Mouse (Mus musculus): Measurements from ENCODE around the gene E2f2. TPM values are rescaled to one million over a fixed set of nuclear protein-coding genes. Genes with fewer than 3 reads are reported as not detected.

Gene E2f2
- total RNA-seq, 2 experiments from 2014 or later = 4.3 to 6.8 TPM

DNA sequence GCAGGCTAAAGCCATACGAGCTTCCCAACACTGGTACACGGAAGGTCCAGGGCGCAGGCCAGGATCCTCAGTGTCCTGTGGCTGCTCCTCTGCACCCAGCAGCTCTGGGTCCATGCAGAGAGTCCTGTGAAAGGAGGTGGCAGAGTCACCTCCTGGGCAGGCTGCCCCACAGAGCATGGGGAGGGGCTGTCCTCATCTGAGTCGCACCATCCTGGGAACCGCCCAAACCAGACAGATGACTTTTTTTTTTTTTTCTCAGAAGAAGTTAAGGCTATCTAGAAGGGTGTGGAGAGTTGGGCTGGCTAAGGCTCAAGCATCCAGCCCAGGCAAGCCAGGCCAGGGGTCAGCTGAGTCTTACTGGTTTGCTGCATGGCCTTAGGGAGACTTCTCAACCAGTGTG, 56.4 kb downstream of the E2f2 start:
- no peak for DNase-seq
- intact Hi-C loops (cut with DNase I) = no loop called here

- intact Hi-C loops (cut with DNase I) = loop anchor here (1.0 kb wide), 1 partner anchor 36 kb away; no protein-coding TSS in a partner anchor
- no peak for DNase-seq
These were observed 66.5 kb downstream of the E2f2 start for GRCm38 (mm10) chr4:136238669-136239068.

- intact Hi-C loops (cut with DNase I) = loop anchor here (1.0 kb wide), 1 partner anchor 37 kb away; no protein-coding TSS in a partner anchor
- DNase-seq = no peak
These were observed 66.9 kb downstream of the E2f2 start for GRCm38 (mm10) chr4:136239111-136239510.

DNA sequence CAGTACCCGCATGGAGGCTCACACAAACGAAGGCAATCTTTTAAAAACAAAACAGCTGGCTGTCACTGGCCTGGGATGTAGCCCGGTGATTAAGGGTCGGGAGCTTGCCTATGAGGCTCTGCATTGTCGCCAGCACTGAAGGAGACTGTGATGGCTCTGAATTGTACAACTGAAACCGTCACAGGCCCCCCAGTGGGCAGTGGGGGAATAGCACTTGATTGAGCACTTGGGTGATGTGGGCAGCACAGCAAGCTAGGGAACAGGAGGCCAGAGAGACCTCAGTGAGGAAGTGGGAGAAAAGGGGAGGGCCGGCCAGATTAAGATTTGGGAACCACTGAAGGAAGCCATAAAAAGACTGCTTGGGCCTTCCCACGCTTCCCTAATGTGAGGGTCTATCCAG, 67.4 kb downstream of the E2f2 start:
- DNase-seq = peak; percentile 90 to 92
- intact Hi-C loops (cut with DNase I) = loop anchor here (1.0 kb wide), 1 partner anchor 37 kb away; no protein-coding TSS in a partner anchor

DNA sequence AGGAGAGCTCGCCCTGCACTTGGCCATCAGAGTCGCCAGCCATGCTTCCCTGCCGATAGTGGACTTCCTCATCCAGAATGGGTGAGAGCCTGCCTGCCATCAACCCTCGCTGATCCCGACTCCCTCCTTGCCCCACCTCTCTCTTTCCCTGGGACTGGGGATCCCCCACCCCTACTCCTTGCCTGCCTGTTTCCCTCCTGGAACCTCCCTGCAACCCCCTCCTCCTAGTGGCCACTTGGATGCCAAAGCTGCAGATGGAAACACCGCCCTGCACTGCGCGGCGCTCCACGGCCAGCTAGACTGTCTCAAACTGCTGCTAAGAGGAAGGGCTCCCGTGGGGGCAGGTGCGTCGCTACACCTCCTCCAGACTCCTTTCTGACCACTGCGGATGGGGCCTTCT, 67.9 kb downstream of the E2f2 start:
- peak in 1 of 2 experiments; percentile 15 for DNase-seq
- intact Hi-C loops (cut with DNase I) = no loop called here

- DNase-seq = no peak
- intact Hi-C loops (cut with DNase I) = no loop called here
These were observed 68.8 kb downstream of the E2f2 start for GRCm38 (mm10) chr4:136240955-136241354.

DNA sequence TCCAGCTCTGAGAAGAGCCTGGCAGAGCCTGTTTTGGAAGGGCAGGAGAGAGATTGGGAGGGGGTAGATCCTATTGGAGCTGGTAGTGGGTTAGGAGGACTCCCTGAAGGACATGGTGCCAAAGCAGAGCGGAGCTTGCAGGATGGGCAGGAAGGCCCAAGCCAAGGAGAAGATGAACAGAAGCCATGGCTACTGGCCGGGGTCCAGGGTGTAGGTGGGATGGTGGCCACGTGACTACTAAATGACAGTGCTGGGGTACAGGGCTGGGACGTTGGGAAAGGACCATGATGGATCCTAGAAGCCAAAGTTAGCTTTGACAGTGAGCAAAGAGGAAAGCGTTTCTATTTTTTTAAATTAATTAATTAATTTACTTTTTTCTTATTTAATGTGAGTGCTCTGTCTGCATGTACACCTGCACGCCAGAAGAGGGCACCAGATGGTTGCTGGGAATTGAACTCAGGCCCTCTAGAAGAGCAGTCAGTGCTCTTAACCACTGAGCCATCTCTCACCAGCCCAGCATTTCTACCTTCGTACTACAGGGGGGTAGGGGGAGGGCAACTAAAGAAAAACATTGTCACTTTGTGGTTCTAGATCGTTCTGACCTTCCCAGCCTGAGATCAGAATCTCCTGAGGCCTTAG, 70.0 kb downstream of the E2f2 start:
- peak; percentile 48 to 65 for DNase-seq
- intact Hi-C loops (cut with DNase I) = no loop called here

- DNase-seq = no peak
- intact Hi-C loops (cut with DNase I) = no loop called here
These were observed 70.5 kb downstream of the E2f2 start for GRCm38 (mm10) chr4:136242728-136243127.

DNA sequence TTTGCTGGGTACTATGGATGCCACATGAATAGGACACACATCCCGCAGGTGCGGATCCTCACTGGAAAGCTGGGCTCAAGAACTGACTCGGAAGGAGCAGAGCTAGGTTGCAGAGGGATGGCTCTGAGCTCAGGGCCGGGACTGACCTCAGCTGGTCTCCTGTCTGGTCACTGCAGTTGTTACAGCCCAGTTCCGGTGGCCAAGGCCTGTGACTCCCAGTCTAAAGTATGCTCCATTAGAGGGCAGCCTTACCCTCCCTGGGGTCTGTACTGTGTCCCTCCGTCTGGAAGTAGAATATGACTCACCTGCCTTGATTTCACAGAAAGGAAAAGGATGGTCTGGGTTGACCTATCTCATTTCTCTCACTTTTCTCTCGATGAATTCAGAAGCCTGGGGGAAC, 72.0 kb downstream of the E2f2 start:
- intact Hi-C loops (cut with DNase I) = no loop called here
- DNase-seq = no peak

Other genes with a start within 250 kb of the E2f2 start
- gene Hmgcl, start 225.9 kb upstream of the E2f2 start, total RNA-seq (2021) = 10 to 100 TPM; 66.3 to 67.5 TPM
- 1 to 10 TPM; 5.2 to 5.7 TPM for gene Gale, start 208.7 kb upstream of the E2f2 start, total RNA-seq (2021)
- gene Lypla2, start 199.8 kb upstream of the E2f2 start, total RNA-seq (2021) = 10 to 100 TPM; 42.6 to 47.8 TPM
- gene Pithd1, start 185.1 kb upstream of the E2f2 start, total RNA-seq (2021) = 10 to 100 TPM; 20.7 to 21.3 TPM
- 10 to 100 TPM; 34.8 to 36.0 TPM for gene Eloa, start 150.6 kb upstream of the E2f2 start, total RNA-seq (2021)
- gene Rpl11, start 119.0 kb upstream of the E2f2 start, total RNA-seq (2021) = 100 to 1,000 TPM; 318 to 346 TPM
- 100 to 1,000 TPM; 104 TPM for gene Id3, start 28.9 kb upstream of the E2f2 start, total RNA-seq (2021)
- 10 to 100 TPM in 1 of 2 experiments, 1 to 10 TPM in 1; 5.7 to 10.8 TPM for gene Asap3, start 34.0 kb downstream of the E2f2 start, total RNA-seq (2021)
- 10 to 100 TPM; 77.2 to 85.4 TPM for gene Tcea3, start 75.3 kb downstream of the E2f2 start, total RNA-seq (2021)
- 10 to 100 TPM; 60.5 to 70.1 TPM for gene Zfp46, start 112.3 kb downstream of the E2f2 start, total RNA-seq (2021)
- 10 to 100 TPM; 70.8 to 74.4 TPM for gene Hnrnpr, start 138.5 kb downstream of the E2f2 start, total RNA-seq (2021)